Mouse (Mus musculus): Measurements from ENCODE around the gene Tenm2. TPM values are rescaled to one million over a fixed set of nuclear protein-coding genes. Genes with fewer than 3 reads are reported as not detected.

Gene Tenm2
- polyA plus RNA-seq, 1 experiment, result 0.02 TPM

GRCm38 (mm10) chr11:35959270-35959669 lies 1276.5 kb downstream of the Tenm2 start:
- 65% methylated on average over 3 of the region's 3 CpGs for WGBS
- DNase-seq (ENCODE audit: low read depth, low spot score), result no peak

Data from large intestine, adult 2 months (tissue).